Mouse (Mus musculus): Measurements from ENCODE around the gene Galnt10.

DNA sequence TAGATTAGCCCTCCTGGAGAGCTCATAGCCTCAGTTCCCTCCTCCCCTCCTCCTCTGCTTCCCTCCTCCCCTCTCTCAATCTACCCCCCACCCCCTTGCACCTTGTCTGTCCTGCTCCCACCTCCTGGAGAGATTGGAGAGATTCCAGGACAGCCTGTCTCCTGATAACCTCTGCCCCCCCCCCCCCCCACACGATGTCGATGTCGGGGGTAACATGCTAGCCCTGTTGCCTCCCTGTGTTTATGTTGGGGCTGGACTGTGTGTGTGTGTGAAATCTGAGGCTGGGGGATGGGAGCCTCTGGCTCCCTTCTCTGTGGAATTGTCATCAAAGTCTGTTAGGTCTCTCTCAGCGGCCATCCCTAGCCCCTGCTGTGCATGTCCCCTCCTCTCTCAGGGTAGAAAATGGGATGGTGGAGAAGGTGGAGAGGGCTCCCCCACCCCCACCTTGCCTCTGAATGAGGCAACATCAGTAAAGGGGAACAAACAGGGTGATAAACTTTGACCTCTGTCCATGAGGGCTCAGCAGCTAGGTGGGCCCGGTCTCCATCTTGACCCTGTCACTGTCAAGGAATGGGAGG lies 26.0 kb downstream of the Galnt10 start:
- no peak for TF ChIP-seq TAL1 (conservative IDR thresholded peaks at IDR 0.05; ENCODE audit: low read depth, low read length)
- TF ChIP-seq CTCF (IDR thresholded peaks at IDR 0.05; ENCODE audit: low read depth, low read length): no peak

Measured in G1E (cell line).